Mouse (Mus musculus) ES-E14 (cell line): Measurements from ENCODE around the gene Lamc3. TPM values are rescaled to one million over a fixed set of nuclear protein-coding genes. Genes with fewer than 3 reads are reported as not detected.

Experiments used
- DNase-seq: peaks from one replicate; pipeline ENCODE4 v3.0.0-alpha.2; 2013; ENCODE audit warnings: low read depth, low spot score
- H3K27ac ChIP-seq: 2 replicates; pipeline ENCODE4 v1.5.1; 2012; ENCODE audit warnings: low read depth, mild to moderate bottlenecking, low read length, moderate library complexity, mixed read lengths; ENCODE audit not compliant: poor library complexity, insufficient read depth, severe bottlenecking
- H3K36me3 ChIP-seq: 2 replicates; pipeline ENCODE4 v1.6.1; 2012; ENCODE audit warnings: mild to moderate bottlenecking, low read length, moderate library complexity, mixed read lengths; ENCODE audit not compliant: control insufficient read depth, poor library complexity, insufficient read depth, severe bottlenecking
- H3K4me1 ChIP-seq, 2 experiments: fragments of 150-350 bp in 1 of 2; sonication (generic) in 1 of 2; 2 replicates each; pipeline ENCODE4 v1.6.1; 2012; ENCODE audit warnings: low read length in 2 of 2, mild to moderate bottlenecking in 1 of 2, mixed read lengths in 1 of 2; ENCODE audit not compliant: control insufficient read depth in 2 of 2, insufficient read depth in 2 of 2, poor library complexity in 1 of 2
- H3K4me3 ChIP-seq, 2 experiments: fragments of 150-350 bp in 1 of 2; sonication (generic) in 1 of 2; 2 replicates each; pipeline ENCODE4 v1.5.1; 2012; ENCODE audit warnings: low read length in 2 of 2, low read depth in 1 of 2, mild to moderate bottlenecking in 1 of 2, mixed read lengths in 1 of 2; ENCODE audit not compliant: insufficient read depth in 1 of 2, poor library complexity in 1 of 2, severe bottlenecking in 1 of 2
- H3K9ac ChIP-seq: 2 replicates; pipeline ENCODE4 v1.6.1; 2012; ENCODE audit warnings: low read depth, mild to moderate bottlenecking, low read length, mixed read lengths; ENCODE audit not compliant: poor library complexity, insufficient read depth, severe bottlenecking
- H3K9me3 ChIP-seq: fragments of 150-350 bp; sonication (generic); 2 replicates; pipeline ENCODE4 v1.6.1; 2012; ENCODE audit warnings: low read depth, mild to moderate bottlenecking, low read length; ENCODE audit not compliant: control insufficient read depth, insufficient read depth
- CHD2 ChIP-seq: IDR thresholded peaks from 2 replicates; pipeline ENCODE4 v1.6.1; 2014; ENCODE audit warnings: mild to moderate bottlenecking, low read depth, low read length, inconsistent platforms
- HCFC1 ChIP-seq: IDR thresholded peaks from 2 replicates; pipeline ENCODE4 v1.6.1; 2012; ENCODE audit warnings: low read length, inconsistent platforms, borderline replicate concordance; ENCODE audit not compliant: insufficient read depth
- MAFK ChIP-seq: IDR thresholded peaks from 2 replicates; pipeline ENCODE4 v1.6.1; 2014; ENCODE audit warnings: mild to moderate bottlenecking, low read depth, low read length, inconsistent platforms; ENCODE audit not compliant: insufficient read depth
- ZC3H11A ChIP-seq: IDR thresholded peaks from 2 replicates; pipeline ENCODE4 v1.6.1; 2012; ENCODE audit warnings: low read depth, mild to moderate bottlenecking, inconsistent platforms, low read length, borderline replicate concordance
- ZNF384 ChIP-seq: IDR thresholded peaks from 2 replicates; pipeline ENCODE4 v1.6.1; 2012; ENCODE audit warnings: low read depth, low read length, inconsistent platforms
- in situ Hi-C, 2 experiments: fragments of 600-800 bp; cut with MboI; formaldehyde crosslinking; loops; one replicate each; pipeline ENCODE4 v1.15.1; 2025; ENCODE audit warnings: low sequenced_read_pairs in 2 of 2, inconsistent platforms in 1 of 2; ENCODE audit not compliant: unreplicated experiment in 2 of 2
- total RNA-seq: library from RNA; depleted of rRNA; stranded (reverse); fragments of 300-350 nt; gene quantifications from 2 replicates; pipeline ENCODE4 v1.2.3, GENCODE M21; 2012

Gene Lamc3
- total RNA-seq, 1 experiment: 0.18 TPM

- Histone ChIP-seq H3K9ac (no peak overlapping the region), H3K4me1 (peaks cover 0 to 13% of the 10 kb centered on the region in 2 experiments; a peak in 2 of 4 replicates), H3K36me3 (peaks cover 2% of the 10 kb centered on the region; the same call in 1 of the 2 replicates), H3K4me3 (no peak overlapping the region), H3K27ac (no peak overlapping the region), H3K9me3 (no peaks in the 10 kb centered on the region)
- no peak for DNase-seq
- in situ Hi-C loops: no loop called here
- TF ChIP-seq ZNF384: no peak
- no peak for TF ChIP-seq ZC3H11A
- TF ChIP-seq CHD2: no peak
- no peak for TF ChIP-seq MAFK
- TF ChIP-seq HCFC1: no peak
Measured at GRCm38 (mm10) chr2:31952725-31953124, 65.6 kb downstream of the Lamc3 start.

GRCm38 (mm10) chr2:31953687-31954086 is 66.6 kb downstream of the Lamc3 start:
- in situ Hi-C loops: no loop called here
- H3K9me3 ChIP-seq: no peaks in the 10 kb centered on the region
- H3K4me3 ChIP-seq: no peak overlapping the region
- H3K36me3 ChIP-seq: peaks cover 2% of the 10 kb centered on the region; the same call in 1 of the 2 replicates
- no peak for DNase-seq
- TF ChIP-seq MAFK (no peak), CHD2 (no peak), ZNF384 (no peak), ZC3H11A (no peak), HCFC1 (no peak)
- no peak overlapping the region; the same call in 1 of the 2 replicates for H3K9ac ChIP-seq
- H3K4me1 ChIP-seq: peaks cover 0 to 13% of the 10 kb centered on the region in 2 experiments; a peak in 2 of 4 replicates
- H3K27ac ChIP-seq: no peak overlapping the region

GRCm38 (mm10) chr2:31954779-31955181 is 67.7 kb downstream of the Lamc3 start:
- TF ChIP-seq CHD2 (no peak), MAFK (no peak)
- DNase-seq: no peak
- no peak overlapping the region for H3K27ac ChIP-seq
- in situ Hi-C loops: no loop called here
- no peak overlapping the region for H3K9ac ChIP-seq
- H3K4me1 ChIP-seq: peaks cover 0 to 15% of the 10 kb centered on the region in 2 experiments; a peak in 2 of 4 replicates
- H3K4me3 ChIP-seq: no peak overlapping the region
- no peaks in the 10 kb centered on the region for H3K9me3 ChIP-seq
- peaks cover 2% of the 10 kb centered on the region; the same call in 1 of the 2 replicates for H3K36me3 ChIP-seq

GRCm38 (mm10) chr2:31955686-31956085 is 68.6 kb downstream of the Lamc3 start:
- H3K4me1 ChIP-seq: peaks cover 0 to 19% of the 10 kb centered on the region in 2 experiments; a peak in 2 of 4 replicates
- DNase-seq: no peak
- no peak for TF ChIP-seq MAFK
- TF ChIP-seq HCFC1: no peak
- no peak for TF ChIP-seq ZC3H11A
- no peak for TF ChIP-seq ZNF384
- TF ChIP-seq CHD2: no peak
- H3K4me3 ChIP-seq: no peak overlapping the region
- no peaks in the 10 kb centered on the region for H3K9me3 ChIP-seq
- in situ Hi-C loops: no loop called here
- no peak overlapping the region for H3K27ac ChIP-seq
- no peak overlapping the region for H3K9ac ChIP-seq
- peaks cover 2% of the 10 kb centered on the region; the same call in 1 of the 2 replicates for H3K36me3 ChIP-seq

- H3K27ac ChIP-seq: no peak overlapping the region
- TF ChIP-seq MAFK (no peak), HCFC1 (no peak), ZC3H11A (no peak), ZNF384 (no peak), CHD2 (no peak)
- in situ Hi-C loops: no loop called here
Measured at GRCm38 (mm10) chr2:31957211-31957610, 70.1 kb downstream of the Lamc3 start.

More at GRCm38 (mm10) chr2:31957211-31957610, 70.1 kb downstream of the Lamc3 start:
- no peak for DNase-seq
- no peak overlapping the region for H3K4me3 ChIP-seq
- no peaks in the 10 kb centered on the region for H3K9me3 ChIP-seq
- H3K4me1 ChIP-seq: peaks cover 4 to 29% of the 10 kb centered on the region in 2 experiments; a peak in 2 of 4 replicates
- H3K36me3 ChIP-seq: peaks cover 2% of the 10 kb centered on the region; the same call in 1 of the 2 replicates
- H3K9ac ChIP-seq: no peak overlapping the region
